Mouse (Mus musculus): Measurements from ENCODE around the gene Diexf.

The Diexf gene

GRCm38 (mm10) chr1:193129786-193130455 lies at the start of gene Diexf:
Gene Diexf, minus strand, starts transcription at chr1:193130272.
- peak; percentile 99 to 100 for DNase-seq

DNA sequence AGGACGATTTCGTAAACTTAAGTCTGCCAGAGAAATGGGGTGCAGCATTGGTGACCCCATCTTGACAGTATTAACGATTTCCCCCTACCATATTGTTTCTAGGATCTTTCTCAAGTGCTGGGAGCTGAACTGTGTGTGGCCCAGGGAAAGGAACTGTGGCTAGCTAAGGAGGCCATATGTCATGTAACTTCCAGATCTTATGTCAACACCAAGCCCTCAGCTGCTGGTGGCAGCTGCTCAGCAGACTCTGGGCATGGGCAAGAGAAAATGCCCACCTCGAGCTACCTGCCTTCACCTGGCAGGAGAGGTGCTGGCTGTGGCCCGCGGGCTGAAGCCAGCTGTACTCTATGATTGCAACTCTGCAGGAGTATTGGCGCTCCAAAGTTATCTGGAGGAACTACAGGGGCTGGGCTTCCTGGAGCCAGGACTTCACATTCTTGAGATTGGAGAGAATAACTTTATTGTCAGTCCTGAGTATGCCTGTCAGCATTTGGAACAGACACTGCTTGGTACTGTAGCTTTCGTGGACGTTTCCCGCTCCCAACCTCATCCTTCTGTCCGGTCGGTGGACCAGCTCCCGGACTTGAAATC lies 44.2 kb upstream of the Diexf start:
- DNase-seq: no peak

DNA sequence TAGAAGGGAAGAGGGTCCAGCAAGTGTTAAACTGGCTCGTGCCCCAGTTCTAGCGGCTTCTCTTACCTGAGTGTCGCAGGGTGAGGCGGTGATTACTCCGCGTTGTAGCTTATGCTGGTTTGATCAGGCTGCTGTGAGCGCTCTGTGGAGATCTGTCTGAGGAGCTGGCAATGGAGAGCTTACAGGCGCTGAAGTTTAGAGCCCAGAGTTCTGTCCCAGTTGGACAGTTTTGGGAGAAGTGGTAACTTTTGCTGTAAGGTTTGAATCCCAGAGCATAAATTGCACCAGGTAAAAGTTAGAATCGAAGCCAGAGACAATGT lies 43.7 kb upstream of the Diexf start:
- no peak for DNase-seq

GRCm38 (mm10) chr1:193172991-193173809 lies 43.1 kb upstream of the Diexf start:
- peak; percentile 96 for DNase-seq

- DNase-seq: no peak
Measured at GRCm38 (mm10) chr1:193169856-193170255, 39.8 kb upstream of the Diexf start.

GRCm38 (mm10) chr1:193169228-193169627 lies 39.2 kb upstream of the Diexf start:
- DNase-seq: no peak

DNA sequence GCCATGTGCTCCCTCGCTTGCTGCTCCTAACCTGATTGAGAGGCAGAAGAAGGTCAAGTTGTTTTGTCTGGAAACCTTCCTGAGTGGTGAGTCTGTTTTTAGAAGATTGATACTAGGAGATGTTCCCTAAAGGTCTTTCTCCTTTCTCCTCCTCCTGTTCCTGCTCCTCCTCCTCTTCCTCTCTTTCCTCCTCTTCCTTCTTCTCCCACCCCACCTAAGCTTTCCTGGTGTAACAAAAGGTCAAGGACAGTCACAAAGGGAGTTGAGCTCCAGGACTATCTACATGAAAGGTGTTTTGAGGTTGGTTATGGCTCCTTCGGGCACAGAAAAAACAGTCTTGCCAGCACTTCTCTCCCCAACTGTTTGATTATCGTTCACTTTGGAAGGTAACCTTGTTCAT lies 37.7 kb upstream of the Diexf start, which contains the start of gene A130010J15Rik:
Gene A130010J15Rik, plus strand, starts transcription at position 301 of the 400 bp plus-strand sequence.
- no peak for DNase-seq

DNA sequence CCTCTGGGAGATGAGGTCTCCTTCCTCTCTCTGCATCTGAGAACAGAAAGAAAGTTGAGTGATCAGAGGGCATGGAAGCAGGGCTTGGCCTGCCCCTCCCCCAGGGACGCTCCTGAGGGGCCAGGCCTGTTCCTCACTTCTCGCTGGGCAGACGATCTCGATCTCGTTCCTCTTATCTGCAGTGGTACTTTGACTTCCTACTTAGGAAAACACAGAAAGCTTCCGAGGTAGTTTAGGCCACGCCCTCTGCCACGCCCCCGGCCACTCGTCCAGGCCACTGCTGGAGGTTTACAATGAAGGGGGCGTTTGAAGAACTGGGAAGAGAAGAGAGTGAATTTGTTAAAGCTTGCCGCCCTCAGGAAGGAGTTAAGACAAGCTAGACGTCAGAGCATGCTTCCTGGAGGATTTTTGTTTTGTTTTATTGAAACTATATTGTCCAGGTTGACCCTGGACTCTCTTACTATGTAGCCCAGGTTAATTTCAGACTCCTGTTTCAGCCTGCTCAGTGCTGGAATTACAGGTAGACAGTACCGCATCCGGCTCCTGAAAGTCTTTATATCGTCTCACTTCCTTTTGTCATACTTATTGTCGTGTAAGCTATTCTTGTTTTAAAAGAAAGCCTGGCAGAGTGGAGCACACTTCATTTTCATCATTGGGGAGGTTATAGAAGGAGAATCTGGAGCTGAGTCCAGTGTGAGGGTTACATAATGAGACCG lies 30.4 kb upstream of the Diexf start:
- no peak for DNase-seq

DNA sequence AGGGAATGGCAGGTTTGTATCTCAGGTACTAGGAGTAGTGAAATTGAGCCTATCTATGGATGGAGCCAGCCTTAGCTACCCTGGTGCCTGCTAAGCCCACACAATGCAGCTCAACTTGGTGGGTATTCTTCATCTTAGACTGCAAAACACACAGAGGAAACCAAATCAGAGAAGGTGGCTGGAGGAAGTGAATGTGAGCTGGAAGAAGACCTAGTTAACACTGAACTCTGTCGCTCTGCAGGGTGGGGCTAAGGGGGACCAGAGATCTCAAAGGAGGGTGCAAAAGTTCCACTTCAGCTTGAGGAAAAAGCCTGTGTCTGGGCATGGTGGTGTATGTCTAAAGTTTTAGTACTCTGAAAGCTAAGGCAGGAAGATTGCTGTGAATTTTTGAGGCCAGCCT lies 29.5 kb upstream of the Diexf start:
- DNase-seq: no peak

DNA sequence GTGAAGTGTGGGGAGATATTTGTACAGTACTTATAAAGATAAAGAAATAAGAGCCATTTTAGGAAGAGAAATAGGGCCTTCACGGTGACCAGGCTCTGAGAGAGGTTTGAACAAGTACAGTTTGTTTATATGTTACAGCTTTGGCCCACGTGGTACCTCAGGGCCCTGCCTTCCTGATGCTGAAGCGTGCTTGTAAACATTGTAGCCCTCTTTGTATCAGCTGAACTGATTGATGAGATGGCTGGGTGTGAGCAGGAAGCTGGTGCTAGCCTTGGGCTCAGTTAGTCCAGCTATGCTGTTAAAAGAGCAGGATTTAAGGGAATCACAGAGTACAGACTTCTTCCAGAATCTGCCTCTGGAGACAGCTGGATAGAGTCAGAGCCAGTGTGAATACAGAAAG lies 29.1 kb upstream of the Diexf start:
- no peak for DNase-seq

DNA sequence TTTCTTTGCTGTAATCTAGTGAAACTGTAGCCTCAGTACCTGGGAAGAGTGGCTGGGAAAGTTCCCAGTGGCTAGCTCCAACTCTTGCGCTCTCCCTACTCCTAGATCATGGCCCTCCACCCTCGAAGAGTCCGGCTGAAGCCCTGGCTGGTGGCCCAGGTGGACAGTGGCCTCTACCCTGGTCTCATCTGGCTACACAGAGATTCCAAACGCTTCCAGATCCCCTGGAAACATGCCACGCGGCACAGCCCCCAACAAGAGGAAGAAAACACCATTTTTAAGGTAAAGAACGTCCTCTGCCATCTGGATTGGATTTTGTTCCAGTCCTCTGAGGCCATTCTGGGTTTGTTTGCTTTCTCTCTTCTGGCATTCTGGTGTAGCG lies 27.0 kb upstream of the Diexf start:
- no peak for DNase-seq

GRCm38 (mm10) chr1:193156316-193157110 lies 26.4 kb upstream of the Diexf start:
- DNase-seq: no peak

- DNase-seq: no peak
Measured at GRCm38 (mm10) chr1:193153561-193153960, 23.5 kb upstream of the Diexf start.

DNA sequence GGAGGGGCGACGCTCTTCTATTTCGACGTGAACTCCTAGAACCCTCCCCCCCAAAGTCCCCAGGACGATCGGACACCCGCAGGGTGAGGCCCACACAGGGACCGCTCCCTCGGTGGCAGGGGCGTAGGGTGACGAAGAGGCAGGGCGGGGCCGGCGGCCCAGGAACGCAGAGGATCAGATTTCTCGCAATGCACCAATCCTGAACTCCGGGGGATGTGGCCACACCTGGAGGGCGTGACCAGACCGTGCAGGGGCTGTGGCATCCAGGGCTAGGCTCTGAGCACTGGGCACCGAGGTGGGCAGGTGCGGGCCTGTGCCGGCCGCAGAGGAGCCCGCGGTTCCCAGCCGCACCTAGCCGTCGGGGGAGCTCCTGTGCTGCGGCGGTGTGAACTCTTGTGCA lies 22.8 kb upstream of the Diexf start, which contains the start of gene Irf6:
Gene Irf6, plus strand, starts transcription at position 240 of the 400 bp plus-strand sequence.
- DNase-seq: no peak

DNA sequence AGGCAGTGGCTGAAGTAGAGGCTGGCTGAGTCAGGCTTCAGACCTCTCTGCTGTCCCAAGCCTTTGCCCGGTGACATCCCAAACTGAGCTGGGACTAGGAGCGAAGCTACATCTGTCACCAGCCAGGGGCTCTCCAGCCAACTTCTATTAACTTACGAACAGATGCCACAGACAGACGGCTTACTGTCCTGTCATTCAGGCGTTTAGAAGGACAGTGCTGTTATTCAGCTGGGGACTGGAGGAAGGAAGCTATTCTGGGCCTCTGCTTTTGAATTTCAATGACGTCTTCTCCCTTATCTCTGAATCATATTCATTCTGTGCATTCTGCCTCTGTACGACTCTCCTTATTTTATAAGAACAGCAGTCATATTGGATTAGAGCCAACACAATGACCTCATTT lies 21.1 kb upstream of the Diexf start:
- no peak for DNase-seq

DNA sequence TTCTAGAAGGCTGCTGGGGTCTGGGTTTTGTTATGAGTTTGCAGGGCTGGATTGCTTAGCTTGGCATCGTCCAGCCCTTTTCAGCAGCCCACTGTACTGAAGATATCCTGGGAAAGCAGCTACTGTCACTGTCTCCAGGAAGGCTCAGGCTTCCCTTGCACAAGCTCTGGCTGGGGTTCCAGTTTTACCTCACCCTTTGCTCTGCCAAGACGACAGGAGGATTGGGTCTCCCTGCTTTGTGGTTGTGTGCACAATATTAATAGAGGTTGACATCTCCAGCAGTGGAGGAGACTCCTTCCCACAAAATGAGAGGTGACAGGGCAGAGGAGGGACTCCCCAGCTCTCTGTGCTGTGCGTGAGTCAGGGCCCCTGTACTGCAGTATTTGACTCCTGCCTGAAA lies 19.2 kb upstream of the Diexf start:
- DNase-seq: peak; percentile 54 to 55

DNA sequence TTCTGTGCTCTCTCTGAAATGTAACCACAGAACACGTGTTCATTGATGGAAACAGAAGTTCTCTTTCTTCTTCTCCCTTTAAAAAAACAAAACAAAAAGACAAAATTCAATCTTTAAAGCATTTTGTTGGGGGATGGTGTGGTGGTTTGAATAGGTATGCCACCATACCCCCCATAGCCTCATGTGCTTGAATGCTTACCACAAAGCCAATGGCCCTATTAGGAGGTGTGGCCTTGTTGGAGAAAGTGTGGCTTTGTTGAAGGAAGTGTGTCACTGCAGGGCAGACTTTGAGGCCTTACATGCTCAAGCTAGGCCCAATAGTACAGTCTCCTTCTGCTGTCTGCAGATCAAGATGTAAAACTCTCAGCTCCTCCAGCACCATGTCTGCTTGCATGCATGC lies 16.3 kb upstream of the Diexf start:
- DNase-seq: no peak

DNA sequence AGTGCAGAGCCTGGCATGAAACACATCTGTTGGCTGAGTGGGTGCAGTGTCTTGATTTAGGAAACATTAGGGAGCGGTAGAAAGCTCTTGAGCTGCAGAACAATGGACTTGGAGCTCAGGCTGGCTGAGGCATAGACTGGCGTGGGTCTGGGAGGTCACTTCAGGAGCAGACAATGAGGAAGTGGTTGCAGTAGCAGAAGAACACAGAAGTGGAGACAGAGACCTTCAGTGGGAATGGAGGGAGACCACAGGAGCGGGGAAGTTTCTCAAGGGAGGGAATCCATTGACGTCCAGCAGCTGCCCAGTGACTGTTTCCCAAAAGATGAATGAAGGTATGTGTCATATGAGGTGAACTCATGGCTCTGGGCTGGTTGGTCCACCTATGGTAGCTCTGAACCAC lies 15.0 kb upstream of the Diexf start:
- no peak for DNase-seq

GRCm38 (mm10) chr1:193144516-193144915 lies 14.4 kb upstream of the Diexf start:
- DNase-seq: no peak

DNA sequence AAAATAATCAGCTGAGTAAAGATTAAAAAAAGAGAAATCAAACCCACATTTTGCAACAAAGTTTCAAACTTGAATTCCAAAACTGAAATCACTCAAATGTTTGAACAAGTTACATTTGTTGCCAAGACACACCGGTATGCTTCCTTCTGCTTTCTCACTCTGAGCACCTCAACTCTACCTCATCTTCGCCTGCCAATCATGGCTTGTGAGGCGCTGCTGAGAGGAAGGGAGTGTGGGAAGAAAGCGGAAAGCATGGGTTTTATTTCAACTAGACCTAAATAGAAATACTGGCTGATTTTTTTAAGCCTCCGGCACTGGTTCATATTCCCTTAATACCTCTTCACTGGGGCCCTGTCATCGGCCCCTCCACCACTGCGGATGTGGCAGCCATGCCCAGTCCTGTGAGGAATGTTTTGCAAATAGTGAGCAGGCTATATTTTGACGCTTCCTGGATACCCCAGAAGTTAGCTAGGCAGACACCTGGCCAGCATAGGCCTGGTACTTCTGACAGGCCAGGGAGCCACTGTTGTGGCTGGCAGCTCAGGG lies 12.5 kb upstream of the Diexf start:
- no peak for DNase-seq

DNA sequence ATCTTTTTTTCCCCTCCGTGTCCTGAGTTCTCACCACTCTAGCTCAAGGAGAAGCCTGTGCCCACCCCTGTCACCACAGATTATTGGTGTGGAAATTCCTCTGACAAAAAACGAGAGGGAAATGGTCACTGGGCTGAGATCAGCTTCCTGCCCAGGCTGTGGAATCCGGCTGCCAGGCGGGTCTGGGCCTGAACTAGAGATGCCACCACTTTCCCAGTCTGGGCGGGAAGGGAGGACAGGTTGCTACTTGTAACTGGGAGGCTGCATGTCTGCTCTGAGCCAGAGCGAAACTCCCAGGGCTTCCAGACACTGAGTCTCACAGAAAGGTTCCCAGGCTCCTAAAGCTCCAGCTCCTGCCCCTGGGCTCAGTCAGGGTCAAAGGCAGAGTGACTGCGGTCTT lies 11.0 kb upstream of the Diexf start:
- no peak for DNase-seq

- no peak for DNase-seq
Measured at GRCm38 (mm10) chr1:193138669-193139068, 8.6 kb upstream of the Diexf start.
